Mouse (Mus musculus) gastrocnemius, postnatal 14 days (tissue): ENCODE measurements around the gene Lrrc10b. TPM values are rescaled to one million over a fixed set of nuclear protein-coding genes. Genes with fewer than 3 reads are reported as not detected.
A peak's percentile ranks its signal among the peaks of the same experiment; 100 is the strongest.

Experiments
- DNase-seq: peaks from one replicate; pipeline ENCODE4 v3.0.0; 2021; ENCODE audit warnings: mixed read lengths
- intact Hi-C: fragments of 180-260 bp; cut with DNase I; formaldehyde crosslinking; loops from one replicate; pipeline ENCODE4 v1.15.1; 2025; ENCODE audit warnings: low total_unique reads
- total RNA-seq, 2 experiments: library from RNA; stranded (reverse); gene quantifications; 2 replicates each; pipeline ENCODE4 v1.2.3; 2021

Gene Lrrc10b
- total RNA-seq, 2 experiments from 2014 or later, result 0.35 to 0.49 TPM

DNA sequence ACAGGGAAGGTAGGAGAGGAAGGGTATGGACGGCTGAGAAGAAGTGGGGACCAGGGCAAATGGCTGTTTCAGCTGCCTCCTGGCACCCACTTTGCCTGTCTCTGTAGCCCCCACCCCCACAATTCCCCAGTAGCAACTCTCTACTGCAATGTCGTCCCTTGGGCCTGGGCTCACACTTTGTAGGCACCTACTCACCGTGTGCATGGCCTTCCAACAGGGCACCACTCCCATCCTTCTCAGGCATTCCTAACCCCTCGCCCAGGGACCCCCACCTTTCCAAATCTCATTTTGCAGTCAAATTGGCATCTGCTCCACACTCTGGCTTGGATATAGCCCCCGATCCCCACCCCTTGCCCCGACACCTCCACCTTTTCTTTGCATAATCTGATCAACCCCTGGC is 8.1 kb downstream of the Lrrc10b start:
- intact Hi-C loops, result loop anchor here (2.0 kb wide), 1 partner anchor 36 kb away; no protein-coding TSS in a partner anchor

DNA sequence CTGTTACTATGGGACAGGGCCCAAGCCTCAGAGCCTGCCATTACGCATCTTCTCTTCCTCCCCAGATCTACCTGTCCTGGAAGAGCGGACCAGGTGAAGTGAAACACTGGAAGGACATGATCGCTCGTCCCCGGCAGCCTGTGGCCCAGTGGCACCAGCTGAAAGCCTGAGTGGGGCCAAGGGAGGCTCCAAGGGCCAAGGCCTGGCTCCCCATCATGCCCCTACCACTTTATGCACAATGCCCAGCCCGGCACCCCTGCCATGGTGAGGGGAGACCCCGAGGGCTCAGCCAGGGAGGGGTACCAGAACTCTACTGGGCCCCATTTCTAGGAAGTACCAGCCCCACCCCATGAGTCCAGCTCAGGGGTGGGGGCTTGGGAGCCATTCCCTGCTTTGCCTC is 9.0 kb downstream of the Lrrc10b start:
- intact Hi-C loops, result loop anchor here (2.0 kb wide), 1 partner anchor 37 kb away; no protein-coding TSS in a partner anchor
- DNase-seq, result no peak

More for the DNA sequence above, 8.1 kb downstream of the Lrrc10b start:
- DNase-seq, result no peak

GRCm38 (mm10) chr19:10444685-10445369 is 12.4 kb downstream of the Lrrc10b start:
- no peak for DNase-seq
- intact Hi-C loops, result no loop called here

GRCm38 (mm10) chr19:10437521-10437920 is 19.8 kb downstream of the Lrrc10b start:
- intact Hi-C loops, result loop anchor here (2.0 to 5.0 kb wide), 2 partner anchors 105 to 180 kb away; no protein-coding TSS in a partner anchor

DNA sequence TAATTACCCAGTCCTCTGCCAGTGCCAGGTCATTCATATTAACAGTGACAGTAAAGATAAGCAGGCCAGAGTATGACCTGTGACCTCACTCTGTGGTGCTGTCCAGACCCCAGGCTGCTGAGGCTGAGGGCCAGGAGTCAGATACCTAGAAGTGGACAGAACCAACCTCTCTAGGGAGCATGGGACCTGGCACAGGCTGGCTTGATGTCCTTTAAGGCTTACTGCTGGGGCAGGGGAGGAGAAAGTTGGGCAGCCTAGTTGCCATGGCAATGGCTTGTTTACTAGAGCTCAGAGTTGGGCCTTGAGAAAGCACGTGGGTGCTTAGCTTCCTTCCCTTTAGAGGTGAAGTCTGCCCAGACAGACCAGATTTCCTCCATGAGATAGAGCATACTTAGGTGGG is 20.5 kb downstream of the Lrrc10b start:
- no peak for DNase-seq
- intact Hi-C loops, result loop anchor here (2.0 to 5.0 kb wide), 2 partner anchors 104 to 179 kb away; no protein-coding TSS in a partner anchor

More at GRCm38 (mm10) chr19:10437521-10437920, 19.8 kb downstream of the Lrrc10b start:
- no peak for DNase-seq

DNA sequence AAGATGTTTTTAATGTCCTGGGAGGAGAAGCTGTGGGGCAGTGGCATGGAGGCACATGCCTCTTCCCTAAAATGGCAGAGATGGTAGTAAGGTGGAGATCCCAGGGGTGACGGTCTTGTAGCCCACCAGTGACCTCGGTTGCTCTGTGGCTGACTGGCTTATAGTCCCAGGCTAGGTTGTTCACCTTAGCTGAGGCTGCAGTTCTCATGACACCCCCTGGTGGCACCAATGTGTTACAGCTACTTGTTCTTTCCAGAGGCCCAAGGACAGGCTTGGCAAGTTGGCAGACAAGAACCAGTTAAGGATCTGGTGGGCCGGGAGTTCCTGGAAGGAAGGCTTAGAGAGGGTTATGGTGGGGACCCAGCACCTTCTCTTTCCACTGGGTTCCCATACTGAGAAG is 21.4 kb downstream of the Lrrc10b start:
- peak; percentile 48 for DNase-seq
- intact Hi-C loops, result loop anchor here (2.0 to 5.0 kb wide), 2 partner anchors 103 to 179 kb away; no protein-coding TSS in a partner anchor

GRCm38 (mm10) chr19:10434927-10435326 is 22.3 kb downstream of the Lrrc10b start:
- intact Hi-C loops, result loop anchor here (5.0 kb wide), 1 partner anchor 178 kb away; no protein-coding TSS in a partner anchor
- DNase-seq, result no peak

- no peak for DNase-seq
- intact Hi-C loops, result no loop called here
Observed at GRCm38 (mm10) chr19:10433879-10434540, 23.3 kb downstream of the Lrrc10b start.

DNA sequence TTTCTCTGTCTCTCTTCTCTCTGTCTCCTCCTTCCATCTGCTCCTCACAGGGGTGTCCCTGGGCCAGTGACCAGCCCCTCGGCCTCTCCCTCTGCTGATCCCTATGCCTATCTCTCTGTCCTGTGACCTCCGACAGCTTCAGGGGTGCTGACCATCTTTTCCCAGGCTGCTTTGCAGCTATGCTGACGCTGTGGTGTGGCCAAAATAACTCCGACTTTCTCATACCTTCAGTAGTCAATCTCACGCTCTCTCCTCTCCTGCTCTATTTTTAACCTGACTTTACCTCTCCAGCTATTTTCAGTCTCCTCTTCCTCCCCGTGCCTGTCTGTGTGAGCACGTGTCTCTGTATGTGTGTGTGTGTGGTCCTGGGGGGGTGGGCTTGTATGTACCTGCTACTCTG is 24.0 kb downstream of the Lrrc10b start:
- no peak for DNase-seq
- intact Hi-C loops, result no loop called here

- intact Hi-C loops, result no loop called here
- DNase-seq, result no peak
Observed at GRCm38 (mm10) chr19:10431841-10432240, 25.4 kb downstream of the Lrrc10b start.

DNA sequence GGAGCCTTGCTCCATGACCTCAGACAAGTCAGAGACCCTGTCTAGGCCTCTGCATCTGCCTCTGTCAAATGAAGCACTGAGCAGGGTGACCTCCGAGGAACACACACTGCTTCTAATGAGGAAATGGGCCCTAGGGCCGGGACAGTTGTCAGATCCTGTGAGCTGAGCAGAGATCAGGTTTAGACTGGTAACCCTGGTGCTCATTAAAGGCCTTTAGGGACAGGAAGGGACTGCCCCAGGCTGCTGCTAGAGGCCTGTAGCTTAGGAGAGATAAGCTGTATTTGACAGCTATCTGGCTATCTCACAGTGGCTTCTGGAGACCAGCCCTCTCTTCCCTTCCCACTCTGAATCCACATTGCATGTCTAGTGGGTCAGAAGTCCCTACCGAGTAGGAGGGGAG is 25.9 kb downstream of the Lrrc10b start:
- intact Hi-C loops, result no loop called here
- DNase-seq, result no peak

GRCm38 (mm10) chr19:10429371-10429770 is 27.9 kb downstream of the Lrrc10b start:
- intact Hi-C loops, result no loop called here
- DNase-seq, result no peak

DNA sequence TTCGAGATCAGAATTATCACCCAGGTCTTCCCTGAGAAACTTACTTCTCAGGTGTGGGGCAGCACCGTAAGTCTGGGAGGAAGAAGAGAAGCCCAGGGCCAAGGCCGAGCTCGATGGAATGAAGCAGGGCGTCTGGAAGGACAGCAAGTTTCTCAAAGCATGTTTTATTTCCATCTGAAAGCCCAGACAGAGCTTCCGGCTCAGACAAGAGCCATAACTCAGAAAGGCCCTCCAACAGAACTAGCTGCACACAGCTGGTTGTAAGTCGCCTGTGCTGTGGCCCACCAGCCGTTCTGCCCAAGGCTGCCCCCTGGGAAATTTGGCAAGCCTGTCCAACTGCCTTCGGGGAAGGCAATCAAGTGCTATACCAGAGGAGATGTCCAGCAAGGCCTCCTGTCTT is 29.8 kb downstream of the Lrrc10b start:
- DNase-seq, result no peak
- intact Hi-C loops, result no loop called here

DNA sequence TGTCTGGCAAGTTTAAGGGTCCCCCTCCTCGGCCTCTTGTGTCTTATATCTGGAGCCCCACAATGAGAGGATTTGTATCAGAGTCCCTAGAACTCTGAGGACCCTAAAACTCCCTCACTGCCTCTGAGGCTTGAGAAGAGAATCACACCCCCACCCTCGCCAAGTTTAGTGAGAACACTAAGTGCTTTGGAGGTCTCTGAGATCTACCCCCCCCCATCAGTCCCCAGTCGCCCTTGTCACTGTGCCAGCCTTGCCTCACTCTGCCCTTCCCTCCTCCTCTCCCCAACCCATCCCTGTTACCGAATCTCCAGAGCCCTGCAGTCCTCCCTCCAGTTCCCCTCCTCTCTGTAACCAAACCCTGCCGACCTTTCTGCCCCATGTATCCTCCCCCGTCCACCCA is 30.5 kb downstream of the Lrrc10b start:
- intact Hi-C loops, result no loop called here
- DNase-seq, result no peak

- DNase-seq, result no peak
- intact Hi-C loops, result no loop called here
Observed at GRCm38 (mm10) chr19:10426312-10426711, 31.0 kb downstream of the Lrrc10b start.

GRCm38 (mm10) chr19:10425484-10426270 is 31.6 kb downstream of the Lrrc10b start:
- DNase-seq, result no peak
- intact Hi-C loops, result no loop called here

GRCm38 (mm10) chr19:10424751-10425150 is 32.5 kb downstream of the Lrrc10b start:
- intact Hi-C loops, result no loop called here
- no peak for DNase-seq

GRCm38 (mm10) chr19:10421986-10422976 is 35.0 kb downstream of the Lrrc10b start:
- no peak for DNase-seq
- intact Hi-C loops, result no loop called here

DNA sequence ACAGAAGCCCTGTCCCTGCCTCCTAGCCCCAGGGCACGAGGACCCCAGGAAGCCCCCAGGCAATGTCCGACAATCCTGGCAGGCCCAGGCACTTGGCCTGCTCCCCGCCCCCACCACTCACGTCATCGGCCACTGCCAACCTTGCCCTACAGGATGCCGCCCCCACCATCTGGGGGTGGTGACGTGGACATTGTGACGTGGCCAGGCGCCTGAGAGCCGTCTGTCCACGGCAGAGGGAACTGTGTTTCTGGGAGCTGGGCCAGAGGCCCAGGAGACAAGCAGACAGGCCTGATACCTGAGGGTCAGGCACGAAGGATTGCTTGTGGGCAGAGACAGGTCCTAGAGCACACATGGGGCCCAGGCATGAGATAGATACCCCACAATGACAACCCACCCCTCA is 39.8 kb downstream of the Lrrc10b start:
- no peak for DNase-seq
- intact Hi-C loops, result no loop called here
